Mouse (Mus musculus): Measurements from ENCODE around the gene Zbtb22. TPM values are rescaled to one million over a fixed set of nuclear protein-coding genes. Genes with fewer than 3 reads are reported as not detected.
"Not testable (repeated sequence)": the region's sequence is repeated elsewhere in the genome, so short reads cannot be mapped to it uniquely, and the experiment has no call there.

Gene Zbtb22
- polyA plus RNA-seq, 1 experiment from 2014 or later: 20.9 TPM

DNA sequence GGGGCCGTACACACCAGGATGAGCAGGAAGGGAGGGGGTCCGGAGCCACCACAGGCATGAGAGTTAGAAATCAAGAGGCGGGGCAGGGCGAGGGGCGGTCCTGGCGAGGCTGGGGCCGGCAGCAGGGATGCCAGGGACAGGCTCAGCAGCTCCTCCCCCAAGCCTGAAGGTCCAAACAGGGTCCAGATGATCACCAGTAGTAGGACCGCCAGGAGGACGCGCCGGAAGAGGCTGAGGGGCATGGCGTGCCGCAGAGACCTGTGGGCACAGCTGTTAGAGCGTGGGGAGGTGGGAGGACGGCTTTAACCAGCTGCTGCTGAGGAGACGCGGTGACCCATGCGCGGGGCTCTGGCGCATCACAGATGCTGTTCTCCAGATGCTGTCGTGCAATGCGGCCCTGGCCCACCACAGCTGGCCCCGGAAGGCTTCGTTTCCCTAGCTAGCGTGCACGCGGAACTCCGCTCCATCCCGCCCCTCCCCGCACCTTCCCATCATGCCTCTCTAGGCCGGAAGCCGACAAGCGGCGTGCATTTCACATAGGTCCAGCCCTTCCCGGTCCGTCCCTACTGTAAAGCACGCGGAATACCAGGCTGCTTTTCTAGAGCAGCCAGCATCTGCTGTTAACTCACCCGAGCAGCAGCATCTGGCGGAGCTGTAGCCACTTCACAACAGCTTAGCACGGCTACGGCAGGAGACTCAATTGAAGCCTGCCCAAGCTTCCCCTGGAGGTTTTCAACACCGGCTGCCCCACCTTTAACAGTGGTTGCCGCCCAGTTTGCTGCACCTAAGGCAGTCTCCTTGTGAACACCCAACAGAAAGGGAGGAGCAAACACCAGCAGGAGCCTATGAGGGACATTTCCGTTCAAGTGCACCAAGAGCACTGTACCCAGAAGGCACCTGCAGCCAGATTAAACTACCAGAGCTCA lies 35.6 kb downstream of the Zbtb22 start, which contains the start of gene B3galt4:
TSS of gene B3galt4 (minus strand) at position 468 of the 926 bp plus-strand sequence.
- no peaks in the 10 kb centered on the region for H3K27me3 ChIP-seq (ENCODE audit: insufficient read depth, low read length)
- peak within 1 kb of the TSS; percentile 75 for H3K4me2 ChIP-seq (replicated peaks; ENCODE audit: low read depth, low read length)
- H3K4me3 ChIP-seq (ENCODE audit: low read length): peak within 1 kb of the TSS; percentile 51
- H3K9me3 ChIP-seq (ENCODE audit: low read length): no peaks in the 10 kb centered on the region
- peak within 1 kb of the TSS; percentile 92 for H3K27ac ChIP-seq (ENCODE audit: low read length)
- H3K9ac ChIP-seq (replicated peaks; ENCODE audit: low read length): peak within 1 kb of the TSS; percentile 64
- 1% methylated on average over 45 of the region's 45 CpGs for WGBS
- peak; percentile 83 for ATAC-seq (ENCODE audit: low FRiP score, low TSS enrichment)
- peaks cover 45% of the 10 kb centered on the region for H3K4me1 ChIP-seq (ENCODE audit: insufficient read depth, low read length)
- H3K36me3 ChIP-seq (ENCODE audit: insufficient read depth, low read length): peaks cover 34% of the 10 kb centered on the region

DNA sequence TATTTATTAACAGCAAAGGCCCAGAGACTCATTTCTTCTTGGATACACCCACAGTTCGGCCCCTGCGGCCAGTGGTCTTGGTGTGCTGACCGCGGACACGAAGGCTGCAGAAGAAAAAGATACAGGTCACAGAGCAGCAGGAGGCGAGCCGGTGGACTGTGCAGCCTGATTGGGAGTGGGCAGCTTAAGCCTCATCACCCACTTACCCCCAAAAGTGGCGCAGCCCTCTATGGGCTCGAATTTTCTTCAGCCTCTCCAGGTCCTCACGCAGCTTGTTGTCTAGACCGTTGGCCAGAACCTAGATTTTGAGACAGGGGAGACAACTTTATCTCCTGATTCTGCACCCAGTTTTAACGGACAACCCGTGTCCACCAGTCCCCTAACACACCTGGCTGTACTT lies 36.3 kb downstream of the Zbtb22 start:
- Histone ChIP-seq H3K9ac (replicated peaks; ENCODE audit: low read length) (0 out of 2 replicates have a peak overlapping the region, but pooled peaks have one; percentile 10), H3K4me3 (ENCODE audit: low read length) (peak overlapping the region; percentile 51; the same call in 1 of the 2 replicates), H3K4me2 (replicated peaks; ENCODE audit: low read depth, low read length) (peak overlapping the region; percentile 75), H3K27ac (ENCODE audit: low read length) (peak overlapping the region; percentile 92), H3K4me1 (ENCODE audit: insufficient read depth, low read length) (peaks cover 50% of the 10 kb centered on the region), H3K36me3 (ENCODE audit: insufficient read depth, low read length) (peaks cover 31% of the 10 kb centered on the region)
- H3K27me3 ChIP-seq (ENCODE audit: insufficient read depth, low read length); H3K9me3 ChIP-seq (ENCODE audit: low read length); ATAC-seq (ENCODE audit: low FRiP score, low TSS enrichment): not testable (repeated sequence)
- WGBS: 61% methylated on average over 13 of the region's 13 CpGs

DNA sequence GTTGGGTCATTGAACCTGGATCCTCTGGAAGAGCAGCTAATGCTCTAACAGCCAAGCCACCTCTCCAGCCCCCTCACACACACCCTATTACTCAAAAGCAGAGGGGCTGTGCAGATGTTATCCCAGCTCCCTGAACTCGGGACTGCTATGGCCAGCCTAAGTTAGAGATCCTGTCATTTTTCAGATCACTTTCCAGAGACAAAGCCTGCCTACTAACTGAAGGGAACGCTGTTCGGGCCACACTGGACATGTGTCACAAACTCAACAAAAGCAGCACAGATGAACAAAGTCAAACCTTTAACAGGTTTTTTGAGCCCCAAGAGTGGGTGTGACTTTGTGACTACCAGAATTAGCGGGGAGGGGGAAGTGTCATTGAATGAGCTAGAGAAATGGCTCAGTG lies 37.2 kb downstream of the Zbtb22 start:
- Histone ChIP-seq H3K27me3 (ENCODE audit: insufficient read depth, low read length) (no peaks in the 10 kb centered on the region), H3K4me1 (ENCODE audit: insufficient read depth, low read length) (peaks cover 50% of the 10 kb centered on the region), H3K27ac (ENCODE audit: low read length) (peak overlapping the region; percentile 43; the same call in 1 of the 2 replicates), H3K4me3 (ENCODE audit: low read length) (no peak overlapping the region), H3K9me3 (ENCODE audit: low read length) (no peaks in the 10 kb centered on the region), H3K9ac (replicated peaks; ENCODE audit: low read length) (peak overlapping the region; percentile 87), H3K36me3 (ENCODE audit: insufficient read depth, low read length) (peaks cover 32% of the 10 kb centered on the region), H3K4me2 (replicated peaks; ENCODE audit: low read depth, low read length) (0 out of 2 replicates have a peak overlapping the region, but pooled peaks have one; percentile 99)
- 82% methylated on average over 4 of the region's 4 CpGs for WGBS
- no peak for ATAC-seq (ENCODE audit: low FRiP score, low TSS enrichment)

DNA sequence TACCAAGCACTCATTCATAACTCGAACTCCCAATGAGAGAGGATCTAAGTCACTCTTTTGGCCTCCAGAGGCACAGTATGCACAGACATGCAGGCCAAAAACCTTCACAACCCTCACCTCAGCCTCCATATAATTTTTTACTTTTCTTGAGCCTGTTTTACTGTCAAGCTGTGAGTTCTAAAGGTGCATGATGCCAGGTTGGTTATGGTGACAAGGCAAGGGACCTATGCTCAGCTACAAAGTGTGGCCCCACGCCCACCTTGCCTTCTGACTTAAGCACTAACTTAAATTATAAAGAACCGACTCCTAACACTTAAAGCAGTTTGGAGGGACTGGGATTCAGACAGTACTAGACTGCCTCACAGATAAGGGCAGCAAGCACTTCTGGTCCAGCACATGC lies 37.6 kb downstream of the Zbtb22 start:
- H3K9me3 ChIP-seq (ENCODE audit: low read length): no peaks in the 10 kb centered on the region
- H3K27ac ChIP-seq (ENCODE audit: low read length): 0 out of 2 replicates have a peak overlapping the region, but pooled peaks have one; percentile 43
- peak overlapping the region; percentile 87 for H3K9ac ChIP-seq (replicated peaks; ENCODE audit: low read length)
- 81% methylated on average over 3 of the region's 3 CpGs for WGBS
- H3K36me3 ChIP-seq (ENCODE audit: insufficient read depth, low read length): peaks cover 35% of the 10 kb centered on the region
- H3K4me1 ChIP-seq (ENCODE audit: insufficient read depth, low read length): peaks cover 50% of the 10 kb centered on the region
- H3K4me2 ChIP-seq (replicated peaks; ENCODE audit: low read depth, low read length): peak overlapping the region; percentile 99
- peak overlapping the region; percentile 87; the same call in 1 of the 2 replicates for H3K4me3 ChIP-seq (ENCODE audit: low read length)
- H3K27me3 ChIP-seq (ENCODE audit: insufficient read depth, low read length): no peaks in the 10 kb centered on the region
- ATAC-seq (ENCODE audit: low FRiP score, low TSS enrichment): no peak

DNA sequence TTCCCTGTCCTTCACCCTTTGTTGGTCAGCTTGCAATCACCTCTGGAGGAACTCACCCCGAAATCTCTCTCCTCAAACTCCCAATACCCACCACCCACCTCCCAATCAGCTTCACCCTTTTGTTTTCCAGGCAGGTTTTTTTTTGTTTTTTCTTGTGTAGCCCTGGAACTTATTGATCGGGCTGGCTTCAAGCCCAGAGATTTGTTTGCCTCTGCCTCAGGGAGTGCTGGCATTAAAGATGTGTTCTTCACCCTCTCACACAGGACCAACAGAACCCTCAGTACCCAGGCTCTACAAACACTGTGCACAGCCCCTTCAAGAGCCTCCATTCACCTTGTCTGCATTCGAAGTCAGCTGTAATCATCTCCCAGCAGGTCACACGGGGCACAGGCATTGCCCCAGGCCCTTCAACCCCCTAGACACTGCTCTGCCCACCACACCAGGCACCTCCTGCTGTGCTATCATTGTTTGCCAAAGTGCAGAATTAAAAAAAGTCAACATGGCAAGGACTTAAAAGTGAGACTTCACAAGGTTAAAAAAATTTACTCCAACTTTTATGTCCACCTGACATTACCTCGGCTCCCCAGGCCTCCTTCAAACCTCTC lies 38.4 kb downstream of the Zbtb22 start:
- WGBS: 40% methylated on average over 5 of the region's 5 CpGs
- H3K36me3 ChIP-seq (ENCODE audit: insufficient read depth, low read length): peaks cover 36% of the 10 kb centered on the region
- no peak for ATAC-seq (ENCODE audit: low FRiP score, low TSS enrichment)

DNA sequence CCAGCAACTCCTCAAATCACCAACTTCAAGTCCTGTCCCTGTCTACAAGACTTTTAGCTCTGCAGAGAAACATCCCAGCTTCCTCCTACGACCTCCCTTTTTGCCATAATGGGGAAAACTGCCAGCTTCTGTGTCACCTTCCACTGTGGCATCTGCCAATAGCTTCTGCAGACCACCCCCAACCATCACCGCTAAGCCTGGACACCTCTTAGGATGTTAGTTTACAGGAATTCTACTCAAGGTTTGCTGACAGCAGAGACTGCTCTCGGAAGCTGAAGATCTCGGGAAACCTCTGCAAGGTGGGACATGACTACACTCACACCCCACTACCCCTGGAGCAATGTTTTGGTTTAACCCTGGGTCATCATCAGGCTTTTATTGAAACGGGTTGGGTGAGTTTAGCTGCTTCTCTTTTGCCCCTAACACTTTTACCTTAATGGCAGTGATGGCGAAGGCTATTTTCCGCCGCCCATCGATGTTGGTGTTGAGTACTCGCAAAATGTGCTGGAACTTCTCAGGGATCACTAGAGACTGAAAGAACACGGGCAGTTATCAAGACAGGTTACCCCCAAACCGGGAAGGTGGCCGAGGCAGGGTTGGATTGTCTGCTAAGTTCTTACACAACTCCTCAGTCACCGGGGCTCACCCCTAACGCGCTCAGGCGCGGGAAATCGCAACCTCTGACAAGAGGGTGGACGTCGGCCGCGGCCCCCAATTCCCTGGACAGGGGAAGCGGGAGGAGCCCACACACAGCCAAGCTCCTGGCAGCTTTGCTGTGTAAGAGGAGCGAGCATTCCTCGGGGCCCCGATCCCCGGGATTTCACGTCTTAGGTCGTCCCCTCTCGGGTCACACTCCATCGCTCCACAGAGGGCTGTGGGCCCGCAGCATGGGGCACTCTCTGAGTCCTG lies 39.2 kb downstream of the Zbtb22 start:
- Histone ChIP-seq H3K9ac (replicated peaks; ENCODE audit: low read length) (peak overlapping the region; percentile 87), H3K9me3 (ENCODE audit: low read length) (no peaks in the 10 kb centered on the region), H3K27me3 (ENCODE audit: insufficient read depth, low read length) (no peaks in the 10 kb centered on the region), H3K4me1 (ENCODE audit: insufficient read depth, low read length) (peaks cover 50% of the 10 kb centered on the region), H3K4me3 (ENCODE audit: low read length) (peak overlapping the region; percentile 87), H3K27ac (ENCODE audit: low read length) (peak overlapping the region; percentile 87), H3K4me2 (replicated peaks; ENCODE audit: low read depth, low read length) (peak overlapping the region; percentile 99), H3K36me3 (ENCODE audit: insufficient read depth, low read length) (peaks cover 40% of the 10 kb centered on the region)
- WGBS: under 1% methylated on average over 33 of the region's 33 CpGs
- no peak; the same call in 1 of the 2 replicates for ATAC-seq (ENCODE audit: low FRiP score, low TSS enrichment)

More for the DNA sequence above, 38.4 kb downstream of the Zbtb22 start:
- peak overlapping the region; percentile 87 for H3K9ac ChIP-seq (replicated peaks; ENCODE audit: low read length)
- H3K4me2 ChIP-seq (replicated peaks; ENCODE audit: low read depth, low read length): peak overlapping the region; percentile 99
- no peaks in the 10 kb centered on the region for H3K27me3 ChIP-seq (ENCODE audit: insufficient read depth, low read length)
- H3K9me3 ChIP-seq (ENCODE audit: low read length): no peaks in the 10 kb centered on the region
- H3K27ac ChIP-seq (ENCODE audit: low read length): peak overlapping the region; percentile 87
- peak overlapping the region; percentile 87 for H3K4me3 ChIP-seq (ENCODE audit: low read length)
- H3K4me1 ChIP-seq (ENCODE audit: insufficient read depth, low read length): peaks cover 50% of the 10 kb centered on the region

DNA sequence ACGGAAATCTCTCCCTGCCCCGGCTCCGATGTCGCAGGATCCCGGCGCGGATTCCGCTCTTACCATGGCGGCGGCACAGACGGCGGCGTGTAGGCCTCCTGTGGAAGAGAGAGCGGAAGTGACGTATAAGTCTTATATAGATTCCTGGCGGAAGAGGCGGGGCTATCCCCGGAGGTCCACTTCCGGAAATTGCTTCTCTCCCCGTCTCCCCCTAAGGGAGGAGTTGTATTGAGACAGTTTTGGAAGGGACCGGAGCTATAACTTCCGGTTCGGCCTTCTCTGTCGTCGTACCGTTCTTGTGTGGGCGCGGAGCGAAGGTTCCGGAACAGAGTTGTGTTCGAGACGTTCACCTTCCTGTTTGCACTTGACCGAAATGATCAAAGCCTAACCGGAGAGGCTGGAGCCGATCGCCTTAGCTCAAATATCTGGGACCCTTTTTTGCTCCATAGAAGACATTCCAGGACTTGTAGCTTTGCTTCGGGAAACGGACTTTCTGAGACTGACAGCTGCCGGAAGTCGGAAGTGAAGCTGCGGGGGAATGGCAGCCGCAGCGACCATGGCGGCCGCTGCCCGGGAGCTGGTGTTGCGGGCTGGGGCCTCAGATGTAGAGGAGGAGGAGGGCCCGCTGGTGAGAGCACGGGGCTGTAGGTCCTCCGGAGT lies 40.0 kb downstream of the Zbtb22 start, which contains the start of the genes Vps52 and Rps18:
TSS of gene Vps52 (plus strand) at position 258 of the 660 bp plus-strand sequence.
TSS of gene Rps18 (minus strand) at position 447 of the 660 bp plus-strand sequence.
- Histone ChIP-seq H3K27me3 (ENCODE audit: insufficient read depth, low read length) (no peaks in the 10 kb centered on the region), H3K9me3 (ENCODE audit: low read length) (no peaks in the 10 kb centered on the region), H3K27ac (ENCODE audit: low read length) (peak within 1 kb of the TSS; percentile 87), H3K9ac (replicated peaks; ENCODE audit: low read length) (peak within 1 kb of the TSS; percentile 87), H3K4me2 (replicated peaks; ENCODE audit: low read depth, low read length) (peak within 1 kb of the TSS; percentile 99), H3K36me3 (ENCODE audit: insufficient read depth, low read length) (peaks cover 42% of the 10 kb centered on the region), H3K4me1 (ENCODE audit: insufficient read depth, low read length) (peaks cover 44% of the 10 kb centered on the region), H3K4me3 (ENCODE audit: low read length) (peak within 1 kb of the TSS; percentile 87)
- WGBS: under 1% methylated on average over 50 of the region's 50 CpGs
- peak; percentile 79 for ATAC-seq (ENCODE audit: low FRiP score, low TSS enrichment)

DNA sequence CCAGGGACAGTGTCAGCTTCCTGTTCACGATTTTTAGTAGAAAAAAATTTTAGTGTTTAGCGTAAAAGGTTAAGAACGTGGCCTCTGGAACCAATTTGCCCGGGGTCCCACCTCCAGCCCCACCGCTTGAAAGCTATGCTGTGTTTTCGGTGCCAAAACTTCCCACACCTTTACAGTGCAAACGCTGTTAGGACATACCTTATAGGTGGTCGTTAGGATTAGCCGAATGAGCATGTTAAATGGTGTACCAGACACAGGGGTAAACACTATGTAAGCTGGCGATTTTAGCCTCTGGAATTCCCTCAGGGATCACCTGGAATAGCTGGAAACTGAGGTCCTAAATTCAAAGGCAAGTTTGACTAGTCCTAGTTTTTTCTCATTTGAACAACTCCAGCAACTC lies 40.6 kb downstream of the Zbtb22 start:
- H3K4me1 ChIP-seq (ENCODE audit: insufficient read depth, low read length): peaks cover 38% of the 10 kb centered on the region
- peaks cover 46% of the 10 kb centered on the region for H3K36me3 ChIP-seq (ENCODE audit: insufficient read depth, low read length)
- peak overlapping the region; percentile 74 for H3K4me2 ChIP-seq (replicated peaks; ENCODE audit: low read depth, low read length)
- H3K4me3 ChIP-seq (ENCODE audit: low read length): peak overlapping the region; percentile 87
- ATAC-seq (ENCODE audit: low FRiP score, low TSS enrichment): no peak
- H3K27ac ChIP-seq (ENCODE audit: low read length): no peak overlapping the region
- no peaks in the 10 kb centered on the region for H3K9me3 ChIP-seq (ENCODE audit: low read length)
- no peaks in the 10 kb centered on the region for H3K27me3 ChIP-seq (ENCODE audit: insufficient read depth, low read length)
- H3K9ac ChIP-seq (replicated peaks; ENCODE audit: low read length): peak overlapping the region; percentile 75
- WGBS: 7% methylated on average over 10 of the region's 10 CpGs
